Mouse (Mus musculus): Measurements from ENCODE around the gene Gm49510.

GRCm38 (mm10) chr15:78936403-78936802 is 36.9 kb downstream of the Gm49510 start:
- no peak for TF ChIP-seq ZNF384 (IDR thresholded peaks at IDR 0.05; ENCODE audit: low read depth, low read length)
- no peak for TF ChIP-seq HCFC1 (IDR thresholded peaks at IDR 0.05; ENCODE audit: borderline replicate concordance, insufficient read depth, low read length)
- TF ChIP-seq CHD2 (IDR thresholded peaks at IDR 0.05; ENCODE audit: low read depth, low read length): no peak
- no peak for TF ChIP-seq MAFK (IDR thresholded peaks at IDR 0.05; ENCODE audit: insufficient read depth, low read depth, low read length)
